Mouse (Mus musculus): ENCODE data around the gene Tango6. TPM values are rescaled to one million over a fixed set of nuclear protein-coding genes. Genes with fewer than 3 reads are reported as not detected.

The Tango6 gene
- total RNA-seq, 2 experiments from 2014 or later, result 6.5 to 6.9 TPM

DNA sequence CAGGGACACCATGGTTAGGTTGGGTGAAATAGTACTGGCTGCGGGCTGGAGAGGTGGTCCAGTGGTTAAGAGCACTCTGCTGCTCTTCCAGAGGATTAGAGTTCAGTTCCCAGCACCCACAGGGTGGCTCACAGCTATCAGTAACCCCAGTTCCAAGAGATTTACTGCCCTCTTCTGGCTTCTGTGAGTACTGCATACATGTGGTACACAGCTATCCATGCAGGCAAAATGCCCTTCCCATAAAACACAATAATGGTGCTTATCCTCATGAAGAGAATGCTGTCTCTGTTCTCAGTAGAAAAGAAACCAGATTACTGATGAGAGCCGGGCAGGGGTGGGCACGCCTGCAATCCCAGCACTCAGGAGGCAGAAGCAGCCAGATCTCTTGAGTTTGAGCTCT, 123.0 kb downstream of the Tango6 start:
- DNase-seq (ENCODE audit: extremely low spot score in 1 of 2, low spot score in 2 of 2), result no peak
- Histone ChIP-seq H3K4me3 (no peak overlapping the region), H3K27ac (no peak overlapping the region)
- TF ChIP-seq CTCF (IDR thresholded peaks at IDR 0.05), result peak; percentile 19
- intact Hi-C loops (cut with DNase I), result no loop called here

DNA sequence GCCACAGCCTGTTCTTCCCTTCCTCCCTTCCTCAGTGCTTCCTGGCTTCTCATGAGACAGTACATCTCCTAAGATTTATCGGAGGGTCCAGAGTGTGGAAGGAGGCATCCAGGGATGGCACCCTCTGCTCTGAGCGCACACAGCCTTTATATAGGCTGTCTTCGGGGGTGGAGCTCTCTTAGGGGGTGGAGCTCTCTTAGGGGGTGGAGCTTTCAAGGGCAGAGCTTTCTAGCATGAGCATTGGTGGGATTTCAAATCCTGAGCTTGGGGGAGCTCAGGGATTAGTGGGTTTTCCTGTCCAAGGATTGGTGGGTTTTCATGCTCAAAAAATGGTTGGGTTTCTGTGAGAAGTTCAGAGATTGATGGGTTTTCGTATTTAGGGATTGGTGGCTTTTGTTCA, 124.6 kb downstream of the Tango6 start:
- no peak for DNase-seq (ENCODE audit: extremely low spot score in 1 of 2, low spot score in 2 of 2)
- Histone ChIP-seq H3K4me3 (no peak overlapping the region), H3K27ac (no peak overlapping the region)
- no peak for TF ChIP-seq CTCF (IDR thresholded peaks at IDR 0.05)
- intact Hi-C loops (cut with DNase I), result no loop called here

DNA sequence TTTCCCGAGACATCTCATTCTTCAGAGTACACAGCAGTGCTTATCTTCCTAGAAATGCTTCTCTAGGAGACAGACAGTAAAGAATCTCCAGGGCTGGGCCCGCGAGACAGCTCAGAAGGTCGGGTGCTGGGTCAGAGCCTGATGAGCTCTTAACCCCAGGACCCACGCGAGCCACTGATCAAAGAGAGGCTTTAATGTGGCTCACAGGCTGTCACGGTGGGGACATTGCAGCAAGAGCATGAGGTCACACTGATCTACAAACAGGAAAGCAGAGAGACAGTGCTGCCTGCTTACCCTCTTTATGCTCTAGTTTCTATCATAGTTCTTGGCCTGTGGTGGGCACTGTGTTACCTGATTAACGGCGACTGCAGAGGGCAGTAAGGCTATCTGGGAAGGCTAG, 126.9 kb downstream of the Tango6 start:
- intact Hi-C loops (cut with DNase I), result no loop called here
- Histone ChIP-seq H3K27ac (no peak overlapping the region), H3K4me3 (no peak overlapping the region)
- no peak for DNase-seq (ENCODE audit: extremely low spot score in 1 of 2, low spot score in 2 of 2)
- no peak for TF ChIP-seq CTCF (IDR thresholded peaks at IDR 0.05)

DNA sequence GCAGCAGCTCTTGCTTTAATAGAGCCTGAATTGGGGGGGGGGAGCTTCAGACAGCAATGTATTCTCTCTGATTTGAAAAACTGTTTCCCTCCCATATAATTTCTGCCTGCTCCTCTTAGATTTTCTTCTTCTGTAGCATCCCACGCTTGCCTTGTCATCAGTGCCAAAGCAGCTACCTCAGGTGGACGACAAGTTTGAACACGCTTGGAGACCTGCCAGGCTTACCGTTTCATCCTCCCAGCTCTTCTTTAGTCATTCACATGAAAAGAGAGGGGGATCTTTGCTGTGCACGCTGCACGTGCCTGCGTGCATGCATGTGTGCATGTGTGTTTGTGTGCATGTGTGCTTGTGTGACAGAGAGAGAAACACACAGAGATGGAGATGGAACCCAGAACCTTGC, 127.5 kb downstream of the Tango6 start:
- no peak for TF ChIP-seq CTCF (IDR thresholded peaks at IDR 0.05)
- peak; percentile 41 for DNase-seq (ENCODE audit: extremely low spot score in 1 of 2, low spot score in 2 of 2)
- H3K4me3 ChIP-seq, result no peak overlapping the region
- intact Hi-C loops (cut with DNase I), result no loop called here
- no peak overlapping the region for H3K27ac ChIP-seq

DNA sequence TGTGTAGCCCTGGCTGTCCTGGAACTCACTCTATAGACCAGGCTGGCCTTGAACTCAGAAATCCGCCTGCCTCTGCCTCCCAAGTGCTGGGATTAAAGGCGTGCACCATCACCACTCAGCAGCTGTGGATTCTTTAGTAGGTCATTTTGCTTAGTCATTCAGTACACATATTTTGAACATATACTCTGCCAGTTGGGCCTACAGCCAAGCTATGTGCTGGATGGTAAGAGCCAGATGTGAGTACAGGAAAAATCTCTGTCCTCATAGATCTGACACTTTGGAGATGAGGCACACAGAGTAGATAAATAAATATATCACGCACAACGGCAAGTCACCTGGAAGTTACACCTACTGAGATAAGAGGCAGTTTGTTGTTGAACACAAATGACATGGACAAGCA, 129.7 kb downstream of the Tango6 start:
- TF ChIP-seq CTCF (IDR thresholded peaks at IDR 0.05), result no peak
- no peak for DNase-seq (ENCODE audit: extremely low spot score in 1 of 2, low spot score in 2 of 2)
- no peak overlapping the region for H3K27ac ChIP-seq
- intact Hi-C loops (cut with DNase I), result no loop called here
- H3K4me3 ChIP-seq, result no peak overlapping the region

DNA sequence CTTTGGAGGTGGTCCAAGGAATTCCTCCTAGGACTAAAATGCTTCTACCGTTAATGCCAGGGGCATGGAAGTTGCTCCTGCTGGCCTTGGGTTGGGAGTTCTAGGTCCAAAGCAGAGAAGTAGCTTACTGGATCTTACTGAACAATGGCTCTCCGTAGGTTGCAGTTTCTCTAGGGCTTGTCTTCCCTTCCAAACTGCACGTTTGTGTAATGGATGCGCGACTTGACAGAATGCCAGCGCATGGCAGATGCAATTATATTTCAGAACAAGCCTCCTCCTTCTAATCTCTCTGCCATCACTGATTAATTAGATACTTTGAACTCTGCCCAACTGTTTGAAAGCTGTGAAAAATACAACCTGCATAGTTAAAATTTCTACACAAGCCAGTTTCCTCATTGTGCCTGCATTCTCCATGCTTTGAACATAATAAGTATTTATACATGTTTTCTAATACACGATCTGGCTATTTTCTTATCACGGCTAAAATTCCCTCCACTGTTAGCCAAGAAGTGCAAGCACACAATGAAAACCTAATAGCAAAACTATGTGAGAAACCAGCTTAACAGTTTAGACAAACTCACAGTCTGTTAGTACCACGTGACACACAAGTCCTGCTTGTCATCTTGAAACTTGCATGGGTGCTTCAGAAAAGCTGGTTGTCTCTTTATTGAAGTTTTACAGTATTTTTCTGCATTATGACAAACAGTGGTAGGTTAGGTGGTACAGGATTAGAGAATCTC, 133.7 kb downstream of the Tango6 start:
- no peak for TF ChIP-seq CTCF (IDR thresholded peaks at IDR 0.05)
- intact Hi-C loops (cut with DNase I), result no loop called here
- DNase-seq (ENCODE audit: extremely low spot score in 1 of 2, low spot score in 2 of 2), result no peak
- no peak overlapping the region for H3K27ac ChIP-seq
- no peak overlapping the region for H3K4me3 ChIP-seq

DNA sequence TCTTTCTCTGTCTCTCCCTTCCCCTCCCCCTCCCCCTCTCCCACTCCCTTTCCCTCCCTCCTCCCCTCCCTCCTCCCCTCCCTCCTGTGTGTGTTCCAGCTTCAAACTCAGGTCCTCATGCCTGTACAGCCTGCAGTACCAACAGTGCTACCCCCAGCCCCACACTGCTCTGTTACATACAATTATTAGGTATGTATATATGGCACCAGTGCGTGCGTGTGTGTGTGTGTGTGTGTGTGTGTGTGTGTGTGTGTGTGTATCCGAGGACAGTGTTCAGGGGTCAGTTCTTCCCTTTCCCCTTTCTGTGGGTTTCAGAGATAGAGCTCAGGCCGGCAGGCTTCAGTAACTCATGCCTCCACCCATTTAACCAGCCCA, 134.3 kb downstream of the Tango6 start:
- intact Hi-C loops (cut with DNase I), result no loop called here
- no peak for DNase-seq (ENCODE audit: extremely low spot score in 1 of 2, low spot score in 2 of 2)
- Histone ChIP-seq H3K27ac (no peak overlapping the region), H3K4me3 (no peak overlapping the region)
- no peak for TF ChIP-seq CTCF (IDR thresholded peaks at IDR 0.05)

DNA sequence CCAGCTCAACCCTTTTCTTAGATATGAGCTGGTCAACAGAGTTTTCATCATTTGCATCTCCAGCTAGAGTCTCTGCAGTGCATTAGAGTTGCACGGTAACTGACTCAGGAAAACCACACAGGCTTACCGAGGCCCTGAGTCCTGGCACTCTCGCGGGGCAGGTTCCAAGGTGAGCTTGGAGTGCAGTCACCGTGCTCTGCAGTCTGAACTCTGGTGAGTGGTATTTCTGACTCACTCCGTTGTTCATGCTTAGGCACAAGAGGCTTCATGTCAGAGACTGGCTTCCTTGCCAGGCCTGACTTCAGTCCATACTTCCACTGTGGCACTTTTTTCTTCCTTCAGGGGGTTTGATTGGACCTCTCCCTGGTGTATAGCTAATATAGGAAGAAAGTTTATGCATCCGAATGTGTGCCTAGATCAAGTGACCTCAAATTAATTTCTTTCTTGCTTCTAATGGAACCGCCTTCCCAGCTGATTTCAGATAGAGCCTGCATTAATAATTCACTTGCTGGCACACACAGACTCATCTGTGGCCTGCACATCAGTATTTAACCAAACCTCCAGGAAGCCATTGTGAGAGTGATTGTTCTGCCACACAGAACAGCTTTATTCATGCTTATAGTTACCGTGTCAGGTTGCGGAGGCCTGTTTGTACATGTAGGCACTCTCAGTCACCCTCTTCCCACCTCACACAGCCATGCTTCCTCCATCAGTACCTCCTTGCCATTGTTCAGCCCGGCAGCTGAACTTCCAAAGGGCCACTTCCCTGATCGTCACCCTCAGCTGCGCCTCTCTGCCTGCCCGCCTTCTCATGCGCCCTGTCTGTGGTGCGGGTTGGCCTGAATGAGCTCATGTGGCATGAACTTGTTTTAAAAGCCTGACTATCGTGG, 136.0 kb downstream of the Tango6 start:
- intact Hi-C loops (cut with DNase I), result no loop called here
- Histone ChIP-seq H3K4me3 (no peak overlapping the region), H3K27ac (no peak overlapping the region)
- DNase-seq (ENCODE audit: extremely low spot score in 1 of 2, low spot score in 2 of 2), result no peak
- no peak for TF ChIP-seq CTCF (IDR thresholded peaks at IDR 0.05)

DNA sequence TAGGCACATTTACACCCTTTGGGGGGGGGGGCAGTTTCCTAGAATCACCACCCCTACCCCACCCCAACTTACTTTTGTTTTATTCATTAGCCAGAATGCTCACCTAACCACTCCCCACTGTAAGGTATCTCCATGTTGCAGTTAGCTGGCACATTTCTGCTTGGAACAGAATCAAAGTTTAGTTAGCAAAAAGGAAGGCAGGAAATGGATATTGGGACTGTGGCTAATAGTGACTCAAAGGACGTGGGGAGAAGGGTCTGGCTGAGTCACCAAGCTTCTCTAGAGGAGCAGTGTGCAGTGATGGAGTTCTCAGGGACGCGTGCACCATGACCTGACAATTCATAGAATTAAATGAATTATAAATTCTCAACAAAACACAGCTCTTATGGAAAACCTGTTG, 136.7 kb downstream of the Tango6 start:
- Histone ChIP-seq H3K27ac (no peak overlapping the region), H3K4me3 (no peak overlapping the region)
- intact Hi-C loops (cut with DNase I), result no loop called here
- no peak for TF ChIP-seq CTCF (IDR thresholded peaks at IDR 0.05)
- DNase-seq (ENCODE audit: extremely low spot score in 1 of 2, low spot score in 2 of 2), result no peak

DNA sequence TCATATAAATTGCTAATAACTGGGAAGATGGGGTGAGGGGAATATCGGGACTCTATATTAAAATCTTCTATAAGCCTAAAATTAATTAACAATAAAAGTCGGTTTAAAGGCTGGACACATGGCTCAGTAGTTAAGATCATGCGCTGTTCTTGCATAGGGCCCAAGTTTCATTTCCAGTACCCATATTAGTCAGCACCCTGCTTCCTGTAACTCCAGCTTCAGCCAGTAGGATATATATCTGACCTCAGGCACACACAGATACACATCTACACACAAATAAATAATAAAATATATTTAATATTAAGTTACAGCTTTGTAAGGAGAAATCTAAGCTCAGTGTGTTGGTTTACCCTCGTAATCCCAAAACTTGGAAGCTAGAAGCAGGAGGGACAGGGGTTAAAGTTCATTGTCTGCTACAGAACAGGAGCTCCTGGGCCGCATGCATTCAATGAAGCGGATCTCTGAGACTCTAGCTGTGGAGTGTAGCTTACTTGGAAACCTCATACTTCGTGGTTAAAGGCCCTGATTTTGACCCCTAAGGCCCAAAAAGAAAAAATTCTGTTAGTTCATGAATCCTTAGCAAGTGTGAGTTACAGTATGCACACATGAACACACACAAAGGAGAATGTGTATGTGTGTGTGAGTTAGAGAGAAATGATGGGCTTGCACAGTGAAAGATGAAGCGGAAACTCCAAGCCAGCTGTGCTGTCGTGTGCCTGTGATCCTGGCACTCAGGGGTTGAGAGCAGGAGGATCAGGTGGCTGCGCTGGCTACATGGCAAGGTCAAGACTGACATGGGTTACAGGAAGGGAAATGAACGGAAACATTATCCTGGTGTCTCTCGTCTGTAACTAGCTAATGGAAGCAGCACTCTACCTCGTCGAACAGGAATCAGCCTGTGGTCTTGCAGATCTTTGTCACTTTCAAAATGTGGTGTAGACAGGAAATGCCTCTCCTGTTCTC, 138.0 kb downstream of the Tango6 start:
- intact Hi-C loops (cut with DNase I), result no loop called here
- Histone ChIP-seq H3K27ac (no peak overlapping the region), H3K4me3 (no peak overlapping the region)
- no peak for DNase-seq (ENCODE audit: extremely low spot score in 1 of 2, low spot score in 2 of 2)
- TF ChIP-seq CTCF (IDR thresholded peaks at IDR 0.05), result no peak

DNA sequence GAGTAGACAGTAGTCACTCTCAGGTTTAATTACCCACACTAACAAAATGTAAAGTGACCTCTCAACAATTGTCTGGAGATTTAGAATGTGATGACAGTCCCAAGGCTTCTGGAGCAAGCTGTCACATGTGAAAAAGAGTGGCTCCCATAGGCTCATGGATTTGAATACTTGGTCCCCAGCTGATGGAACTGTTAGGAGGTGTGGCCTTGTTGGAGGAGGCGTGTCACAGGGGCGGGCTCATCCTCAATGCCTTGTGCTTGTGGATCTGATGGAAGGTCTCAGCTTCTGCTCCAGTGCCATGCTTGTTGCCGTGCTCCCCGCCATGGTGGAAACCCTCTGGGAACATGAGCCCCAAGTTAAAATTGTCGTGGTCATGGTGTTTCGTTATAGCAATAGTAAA, 146.1 kb downstream of the Tango6 start:
- Histone ChIP-seq H3K4me3 (no peak overlapping the region), H3K27ac (no peak overlapping the region)
- TF ChIP-seq CTCF (IDR thresholded peaks at IDR 0.05), result no peak
- intact Hi-C loops (cut with DNase I), result no loop called here
- no peak for DNase-seq (ENCODE audit: extremely low spot score in 1 of 2, low spot score in 2 of 2)
